Mouse (Mus musculus) heart, postnatal 0 days (tissue): ENCODE measurements around the gene Klhl1.

Source experiments
- CTCF ChIP-seq: IDR thresholded peaks from 2 replicates; pipeline ENCODE4 v1.5.1; 2016; ENCODE audit warnings: antibody characterized with exemption, control low read depth, low read depth
- EP300 ChIP-seq: IDR thresholded peaks from 2 replicates; pipeline ENCODE4 v1.6.1; 2016; ENCODE audit warnings: antibody characterized with exemption, low read depth

DNA sequence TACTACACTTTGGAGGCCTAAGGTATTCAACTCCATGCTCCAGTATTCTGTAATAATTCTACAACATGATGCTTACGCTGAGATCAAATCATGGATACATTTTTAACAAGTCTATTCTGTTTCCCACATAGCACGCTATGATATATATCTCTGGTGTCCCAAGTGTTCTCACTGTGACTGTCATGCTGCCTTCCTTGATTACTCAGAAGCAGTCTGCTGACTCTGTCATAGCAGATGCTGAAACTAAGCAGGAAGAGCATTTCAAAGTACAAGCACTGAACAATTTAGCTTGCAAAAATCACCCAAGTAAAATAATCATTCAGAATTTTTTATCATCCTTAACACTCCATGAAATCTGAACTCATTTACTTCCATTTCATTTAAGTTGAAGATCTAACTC, 378.7 kb downstream of the Klhl1 start:
- TF ChIP-seq CTCF (no peak), EP300 (no peak)
